ENCODE assay signal across 8 mouse cellular contexts in the genomic region with DNA sequence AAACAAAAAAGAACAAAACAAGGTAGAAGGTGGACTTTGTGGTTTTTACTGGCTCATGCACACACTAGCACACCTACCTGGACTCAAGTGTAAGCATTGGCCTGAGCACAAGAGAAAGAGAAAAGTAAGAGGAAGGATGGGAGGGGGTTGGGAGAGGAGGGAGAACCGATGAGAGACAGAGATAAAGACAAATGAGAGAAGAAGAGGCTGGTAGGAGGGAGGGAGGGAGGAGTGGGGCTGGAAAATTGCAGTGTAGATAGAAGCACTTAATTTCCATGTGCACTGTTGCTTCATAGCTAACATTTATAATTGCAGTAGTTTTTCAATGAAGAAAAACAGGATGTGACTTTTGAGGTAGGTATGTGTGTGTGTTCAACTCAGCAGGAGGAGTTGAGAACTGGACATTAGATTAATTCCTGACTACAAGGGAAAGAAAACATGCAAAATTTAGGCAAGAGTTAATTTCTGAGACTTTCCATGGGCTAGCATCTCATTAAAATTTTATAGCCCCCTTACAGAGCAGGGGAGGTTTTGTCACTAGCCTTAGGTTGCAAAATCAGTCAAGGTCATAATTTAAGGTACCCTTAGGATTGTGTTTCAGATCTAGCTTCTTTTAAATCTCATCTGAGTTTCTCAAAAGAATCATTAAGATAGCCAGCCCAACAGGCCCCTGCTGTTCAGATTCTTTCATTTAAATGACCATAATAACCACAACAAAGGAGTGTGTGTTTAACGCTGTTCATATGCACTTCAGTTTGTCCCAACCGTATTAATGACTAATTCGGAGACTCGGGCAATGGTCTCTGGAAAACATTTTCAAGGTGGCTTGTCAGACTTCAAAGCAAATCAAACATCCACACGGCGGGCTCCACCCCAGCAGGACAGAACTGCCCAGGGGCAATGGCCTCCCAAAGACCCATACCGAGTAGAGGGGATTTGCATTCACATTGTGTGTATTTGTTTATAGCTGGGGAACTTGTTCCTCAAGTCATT.
DNase-seq lines count a peak whose midpoint lies in the region; ATAC-seq and TF ChIP-seq lines count a peak whose summit lies in the region.
"Had no signal": no experiment of that assay in that cellular context is flagged by ENCODE, and none has a peak within 500 bp of the region (broad histone marks: within the 10 kb centered on the region; RNA-seq: fewer than 3 reads in every experiment).

No protein-coding gene starts in this region.

- no peaks in the 10 kb centered on the region for H3K36me3 ChIP-seq in ES-Bruce4 (ENCODE audit: control insufficient read depth, insufficient read depth, low read length, poor library complexity, severe bottlenecking)
- no peaks in the 10 kb centered on the region for H3K36me3 ChIP-seq in ES-E14 (ENCODE audit: control insufficient read depth, insufficient read depth, low read length, poor library complexity, severe bottlenecking)
- no peaks in the 10 kb centered on the region for H3K36me3 ChIP-seq in limb, embryonic 15.5 days

- TF ChIP-seq POLR2A in ES-Bruce4 (IDR thresholded peaks at IDR 0.05; ENCODE audit: insufficient read depth, low read length), result no peak

- peak overlapping the region; percentile 33 for H3K4me2 ChIP-seq in limb, embryonic 15.5 days

- H3K4me3 ChIP-seq in ES-Bruce4 (ENCODE audit: low read depth, low read length) (no peak overlapping the region), ES-E14 (ENCODE audit: insufficient read depth in 1 of 2, low read depth in 1 of 2, low read length in 2 of 2, poor library complexity in 1 of 2, severe bottlenecking in 1 of 2) (no peak overlapping the region)
- H3K4me3 ChIP-seq in limb, embryonic 15.5 days, result no peak overlapping the region

- TF ChIP-seq EP300 in ES-Bruce4 (IDR thresholded peaks at IDR 0.05; ENCODE audit: insufficient read depth, low read depth, low read length), result peak; percentile 89

- peaks cover 4% of the 10 kb centered on the region for H3K4me1 ChIP-seq in ES-Bruce4 (ENCODE audit: control insufficient read depth, insufficient read depth, low read length)
- peaks cover 4 to 9% of the 10 kb centered on the region in 2 experiments; a peak in 3 of 4 replicates for H3K4me1 ChIP-seq in ES-E14 (ENCODE audit: control insufficient read depth in 2 of 2, insufficient read depth in 2 of 2, low read length in 2 of 2, poor library complexity in 1 of 2)
- peaks cover 6% of the 10 kb centered on the region for H3K4me1 ChIP-seq in limb, embryonic 15.5 days

- no peak for ATAC-seq in limb, embryonic 15.5 days (ENCODE audit: insufficient number of reproducible peaks, low FRiP score, low TSS enrichment, low read depth)

- in situ Hi-C loops in ES-E14 (cut with MboI; ENCODE audit: low sequenced_read_pairs in 2 of 2, unreplicated experiment in 2 of 2), result no loop called here

- no peaks in the 10 kb centered on the region for H3K27me3 ChIP-seq in ES-Bruce4 (ENCODE audit: control insufficient read depth, insufficient read depth, low read length, poor library complexity, severe bottlenecking)
- no peaks in the 10 kb centered on the region for H3K27me3 ChIP-seq in limb, embryonic 15.5 days

- peak; percentile 80 for DNase-seq in ES-E14 (ENCODE audit: low read depth, low spot score)
- DNase-seq in forelimb bud, embryonic 11.5 days (ENCODE audit: low read depth, low spot score), result peak; percentile 86
- no peak for DNase-seq in urinary bladder, postnatal 14 days (ENCODE audit: low spot score)
- DNase-seq in cerebellum, adult 18-20 months, result no peak
- DNase-seq in gastrocnemius, postnatal 4 days (ENCODE audit: low spot score in 2 of 2), result no peak
- DNase-seq: right cerebral cortex, postnatal 14 days had no signal

- H3K27ac ChIP-seq in ES-Bruce4 (ENCODE audit: insufficient read depth, low read length) (no peak overlapping the region), ES-E14 (ENCODE audit: insufficient read depth, low read depth, low read length, poor library complexity, severe bottlenecking) (no peak overlapping the region)
- no peak overlapping the region for H3K27ac ChIP-seq in limb, embryonic 15.5 days

- WGBS in limb, embryonic 15.5 days, result 16% methylated on average over 8 of the region's 8 CpGs

- H3K9me3 ChIP-seq in ES-Bruce4 (replicated peaks; ENCODE audit: control insufficient read depth, insufficient read depth, low read length, poor library complexity, severe bottlenecking) (no peaks in the 10 kb centered on the region), ES-E14 (ENCODE audit: control insufficient read depth, insufficient read depth, low read depth, low read length) (no peaks in the 10 kb centered on the region)
- H3K9me3 ChIP-seq in limb, embryonic 15.5 days, result no peaks in the 10 kb centered on the region

- H3K9ac ChIP-seq in ES-Bruce4 (ENCODE audit: low read depth, poor library complexity, severe bottlenecking), result no peak overlapping the region
- no peak overlapping the region for H3K9ac ChIP-seq in ES-E14 (ENCODE audit: insufficient read depth, low read depth, low read length, poor library complexity, severe bottlenecking)
- H3K9ac ChIP-seq in limb, embryonic 15.5 days, result no peak overlapping the region

- TF ChIP-seq CTCF in ES-Bruce4 (IDR thresholded peaks at IDR 0.05; ENCODE audit: low read depth, low read length), result no peak

TF ChIP-seq in ES-E14, 5 proteins besides CTCF, POLR2A, EP300 and RAD21:
- TF ChIP-seq ZNF384 (IDR thresholded peaks at IDR 0.05; ENCODE audit: low read depth, low read length), result no peak
- no peak for TF ChIP-seq HCFC1 (IDR thresholded peaks at IDR 0.05; ENCODE audit: borderline replicate concordance, insufficient read depth, low read length)
- no peak for TF ChIP-seq MAFK (IDR thresholded peaks at IDR 0.05; ENCODE audit: insufficient read depth, low read depth, low read length)
- TF ChIP-seq CHD2 (IDR thresholded peaks at IDR 0.05; ENCODE audit: low read depth, low read length), result no peak; the same call in 1 of the 2 replicates
- no peak for TF ChIP-seq ZC3H11A (IDR thresholded peaks at IDR 0.05; ENCODE audit: borderline replicate concordance, low read depth, low read length)

Comparison
In these comparisons a context has a peak if more than half of its experiments do, and no peak if none do; other contexts are left out.
1. DNase-seq: peak in ES-E14 (single experiment) and forelimb bud, embryonic 11.5 days (single experiment); none in urinary bladder, postnatal 14 days (single experiment), cerebellum, adult 18-20 months (0 of 2) and gastrocnemius, postnatal 4 days (0 of 2).